Mouse (Mus musculus): ENCODE results near the gene Cep41.

Cep41 gene

GRCm38 (mm10) chr6:30693350-30693991 lies at the start of gene Cep41:
Gene Cep41, minus strand, starts transcription at chr6:30693749.
- peak; percentile 96 for DNase-seq

- DNase-seq: no peak
Measured at GRCm38 (mm10) chr6:30739177-30739747, 45.7 kb upstream of the Cep41 start.

- no peak for DNase-seq
Measured at GRCm38 (mm10) chr6:30738464-30739006, 45.0 kb upstream of the Cep41 start.

GRCm38 (mm10) chr6:30737548-30738463 lies 44.3 kb upstream of the Cep41 start:
- peak; percentile 28 for DNase-seq

- DNase-seq: peak; percentile 50
Measured at GRCm38 (mm10) chr6:30736864-30737547, 43.5 kb upstream of the Cep41 start.

- DNase-seq: no peak
Measured at GRCm38 (mm10) chr6:30736372-30736762, 42.8 kb upstream of the Cep41 start.

GRCm38 (mm10) chr6:30735728-30736371 lies 42.3 kb upstream of the Cep41 start:
- DNase-seq: no peak

- DNase-seq: no peak
Measured at GRCm38 (mm10) chr6:30734988-30735727, 41.6 kb upstream of the Cep41 start.

- no peak for DNase-seq
Measured at GRCm38 (mm10) chr6:30734465-30734864, 40.9 kb upstream of the Cep41 start.

GRCm38 (mm10) chr6:30732571-30733130 lies 39.1 kb upstream of the Cep41 start:
- DNase-seq: no peak

- no peak for DNase-seq
Measured at GRCm38 (mm10) chr6:30730301-30730971, 36.9 kb upstream of the Cep41 start.

GRCm38 (mm10) chr6:30723331-30723730 lies 29.8 kb upstream of the Cep41 start, which contains the start of gene Mest:
Gene Mest, plus strand, starts transcription at chr6:30723547.
- no peak for DNase-seq

GRCm38 (mm10) chr6:30722385-30723164 lies 29.0 kb upstream of the Cep41 start:
- DNase-seq: no peak

- DNase-seq: no peak
Measured at GRCm38 (mm10) chr6:30716796-30717195, 23.2 kb upstream of the Cep41 start.

GRCm38 (mm10) chr6:30714891-30715471 lies 21.4 kb upstream of the Cep41 start:
- DNase-seq: no peak

GRCm38 (mm10) chr6:30713896-30714295 lies 20.3 kb upstream of the Cep41 start:
- DNase-seq: no peak

GRCm38 (mm10) chr6:30713455-30713854 lies 19.9 kb upstream of the Cep41 start:
- no peak for DNase-seq

GRCm38 (mm10) chr6:30712484-30712883 lies 18.9 kb upstream of the Cep41 start:
- DNase-seq: no peak

GRCm38 (mm10) chr6:30711365-30711763 lies 17.8 kb upstream of the Cep41 start:
- DNase-seq: no peak

Measured in kidney, adult 9 months (tissue).